Mouse (Mus musculus): Measurements from ENCODE around the gene Man1c1.

GRCm38 (mm10) chr4:134657473-134657872 lies 46.6 kb downstream of the Man1c1 start:
- TF ChIP-seq CTCF (IDR thresholded peaks at IDR 0.05; ENCODE audit: low read depth), result no peak
- TF ChIP-seq EP300 (IDR thresholded peaks at IDR 0.05; ENCODE audit: low read depth), result no peak
